Mouse (Mus musculus): ENCODE results near the gene Tmem19. TPM values are rescaled to one million over a fixed set of nuclear protein-coding genes. Genes with fewer than 3 reads are reported as not detected.
A peak's percentile ranks its signal among the peaks of the same experiment; 100 is the strongest.

Tmem19 gene
- total RNA-seq, 2 experiments from 2014 or later: 11.6 to 15.5 TPM

- no peak for DNase-seq
- intact Hi-C loops (cut with DNase I): loop anchor here (2.0 to 5.0 kb wide), 2 partner anchors 62 to 71 kb away; partner anchors contain the start of genes Tbc1d15, Thap2 and Zfc3h1
Observed at GRCm38 (mm10) chr10:115314287-115314581, 48.1 kb downstream of the Tmem19 start.

- intact Hi-C loops (cut with DNase I): loop anchor here (2.0 to 5.0 kb wide), 2 partner anchors 61 to 71 kb away; partner anchors contain the start of genes Tbc1d15, Thap2 and Zfc3h1
- DNase-seq: no peak
Observed at GRCm38 (mm10) chr10:115313641-115314286, 48.5 kb downstream of the Tmem19 start.

GRCm38 (mm10) chr10:115312732-115313131 lies 49.6 kb downstream of the Tmem19 start:
- intact Hi-C loops (cut with DNase I): loop anchor here (5.0 kb wide), 1 partner anchor 60 kb away; the partner anchor contains the start of gene Tbc1d15
- DNase-seq: peak in 1 of 2 experiments; percentile 32

GRCm38 (mm10) chr10:115312194-115312593 lies 50.1 kb downstream of the Tmem19 start:
- no peak for DNase-seq

GRCm38 (mm10) chr10:115311263-115311965 lies 50.9 kb downstream of the Tmem19 start:
- no peak for DNase-seq
- intact Hi-C loops (cut with DNase I): loop anchor here (5.0 kb wide), 1 partner anchor 59 kb away; the partner anchor contains the start of gene Tbc1d15

More at GRCm38 (mm10) chr10:115312194-115312593, 50.1 kb downstream of the Tmem19 start:
- intact Hi-C loops (cut with DNase I): loop anchor here (5.0 kb wide), 1 partner anchor 60 kb away; the partner anchor contains the start of gene Tbc1d15

- intact Hi-C loops (cut with DNase I): no loop called here
- DNase-seq: no peak
Observed at GRCm38 (mm10) chr10:115309191-115309590, 53.1 kb downstream of the Tmem19 start.

- intact Hi-C loops (cut with DNase I): no loop called here
- no peak for DNase-seq
Observed at GRCm38 (mm10) chr10:115307331-115307875, 54.9 kb downstream of the Tmem19 start.

- intact Hi-C loops (cut with DNase I): no loop called here
- DNase-seq: no peak
Observed at GRCm38 (mm10) chr10:115298683-115299082, 63.6 kb downstream of the Tmem19 start.

- DNase-seq: no peak
- intact Hi-C loops (cut with DNase I): no loop called here
Observed at GRCm38 (mm10) chr10:115297582-115297981, 64.7 kb downstream of the Tmem19 start.

- intact Hi-C loops (cut with DNase I): no loop called here
Observed at GRCm38 (mm10) chr10:115296401-115296935, 65.8 kb downstream of the Tmem19 start.

GRCm38 (mm10) chr10:115295162-115295561 lies 67.1 kb downstream of the Tmem19 start:
- intact Hi-C loops (cut with DNase I): no loop called here
- no peak for DNase-seq

More at GRCm38 (mm10) chr10:115296401-115296935, 65.8 kb downstream of the Tmem19 start:
- DNase-seq: no peak

- DNase-seq: no peak
- intact Hi-C loops (cut with DNase I): no loop called here
Observed at GRCm38 (mm10) chr10:115294715-115295114, 67.6 kb downstream of the Tmem19 start.

- no peak for DNase-seq
- intact Hi-C loops (cut with DNase I): no loop called here
Observed at GRCm38 (mm10) chr10:115293946-115294345, 68.4 kb downstream of the Tmem19 start.

GRCm38 (mm10) chr10:115290671-115291070 lies 71.6 kb downstream of the Tmem19 start:
- DNase-seq: no peak
- intact Hi-C loops (cut with DNase I): no loop called here

Other genes starting within 250 kb of the Tmem19 start
- gene Tph2, start 177.5 kb downstream of the Tmem19 start, total RNA-seq (2021): not detected
- 10 to 100 TPM; 57.6 to 61.4 TPM for gene Tbc1d15, start 111.0 kb downstream of the Tmem19 start, total RNA-seq (2021)
- gene Rab21, start 46.9 kb downstream of the Tmem19 start, total RNA-seq (2021): 10 to 100 TPM; 74.1 to 80.5 TPM
- gene Thap2, start 21.9 kb upstream of the Tmem19 start, total RNA-seq (2021): 1 to 10 TPM; 6.0 to 8.2 TPM
- gene Zfc3h1, start 22.5 kb upstream of the Tmem19 start, total RNA-seq (2021): 10 to 100 TPM; 11.5 to 15.3 TPM
- gene A930009A15Rik, start 207.5 kb upstream of the Tmem19 start, total RNA-seq (2021): not detected
- under 1 TPM in 1 of 2 experiments, not detected in 1; 0.08 TPM for gene Lgr5, start 225.3 kb upstream of the Tmem19 start, total RNA-seq (2021)

Measured in heart, postnatal 36 days (tissue).